Mouse (Mus musculus): ENCODE measurements at regions not wholly inside any gene's neighbourhood (a gene's known extent, or its start where the extent isn't known, plus 50 kb on each side); places are given as distances from the start of the nearest gene placed in this dataset.
A peak's percentile ranks its signal among the peaks of the same experiment; 100 is the strongest.

DNA sequence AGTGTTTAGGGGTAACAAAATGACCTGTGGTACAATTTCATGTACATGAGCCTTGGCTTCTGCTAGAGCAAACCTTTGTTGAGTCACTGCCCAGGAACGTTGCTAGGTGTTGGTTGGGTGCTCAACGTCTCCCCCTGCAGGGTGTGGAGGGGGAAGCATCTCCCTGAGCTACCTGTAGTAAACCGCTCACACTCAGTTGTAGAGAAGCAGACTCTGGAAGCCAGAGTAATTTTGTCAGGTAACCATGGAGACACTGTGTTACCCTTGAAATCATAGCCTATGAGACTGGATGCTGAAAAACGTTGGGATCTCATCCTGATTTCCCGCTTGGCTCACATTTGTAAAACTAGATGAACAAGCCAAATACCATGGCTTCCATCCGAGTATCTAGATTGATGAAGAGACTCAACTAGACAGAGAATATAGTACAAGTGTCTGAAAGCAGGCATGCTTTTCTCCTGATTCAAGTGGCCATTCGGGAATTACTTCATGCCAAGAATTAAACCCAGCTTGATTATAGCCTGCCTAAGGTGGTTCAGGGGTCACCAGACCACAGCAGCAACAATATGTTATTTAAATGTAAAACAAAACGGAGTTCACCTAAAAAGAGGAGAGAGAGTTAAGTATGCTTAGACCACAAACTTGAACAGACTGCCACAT is 63.7 kb upstream of the Ctla4 start:
- TF ChIP-seq GATA4 (IDR thresholded peaks at IDR 0.05; ENCODE audit: insufficient replicate concordance, low read length) = no peak

DNA sequence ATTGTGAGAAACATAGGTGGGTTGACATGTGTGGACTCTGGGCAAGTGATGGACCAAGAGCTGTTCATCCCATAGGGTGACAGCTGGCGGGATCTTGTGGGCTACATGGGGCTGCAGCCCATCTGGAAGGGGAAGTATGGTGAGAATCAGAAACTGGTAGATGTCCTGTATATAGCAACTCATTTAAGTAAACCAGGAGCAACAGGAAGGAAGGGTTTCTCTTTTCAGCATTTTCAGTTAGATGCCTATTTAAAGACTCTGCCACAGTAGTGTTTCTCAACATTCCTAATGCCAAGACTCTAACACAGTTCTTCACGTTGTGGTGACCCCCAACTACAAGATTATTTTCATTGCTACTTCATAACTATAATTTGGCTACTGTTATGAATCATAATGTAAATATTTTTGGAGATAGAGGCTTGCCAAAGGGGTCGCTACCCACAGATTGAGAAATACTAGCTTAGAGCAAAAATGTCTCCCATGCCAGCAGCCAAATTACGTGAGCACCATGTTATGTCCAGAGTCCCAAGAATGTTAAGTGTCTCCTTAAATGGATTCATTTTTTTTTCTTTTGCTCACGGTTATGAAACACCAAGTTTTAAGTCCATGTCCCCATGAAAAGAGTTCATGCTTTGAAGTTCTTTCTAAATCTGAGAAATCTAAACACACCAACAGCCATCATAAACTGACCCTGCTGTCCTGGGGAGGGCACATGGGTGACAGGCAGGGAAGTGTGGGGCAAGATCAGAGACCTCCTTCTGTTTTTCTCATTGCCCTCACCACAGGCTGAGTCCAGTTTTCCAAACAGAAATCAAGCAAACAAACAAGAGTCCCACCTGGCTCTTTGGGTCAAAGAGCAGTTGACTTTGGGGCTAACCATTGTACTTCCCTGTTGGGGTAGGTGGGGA is 62.3 kb upstream of the Ctla4 start:
- no peak for TF ChIP-seq GATA4 (IDR thresholded peaks at IDR 0.05; ENCODE audit: insufficient replicate concordance, low read length)

DNA sequence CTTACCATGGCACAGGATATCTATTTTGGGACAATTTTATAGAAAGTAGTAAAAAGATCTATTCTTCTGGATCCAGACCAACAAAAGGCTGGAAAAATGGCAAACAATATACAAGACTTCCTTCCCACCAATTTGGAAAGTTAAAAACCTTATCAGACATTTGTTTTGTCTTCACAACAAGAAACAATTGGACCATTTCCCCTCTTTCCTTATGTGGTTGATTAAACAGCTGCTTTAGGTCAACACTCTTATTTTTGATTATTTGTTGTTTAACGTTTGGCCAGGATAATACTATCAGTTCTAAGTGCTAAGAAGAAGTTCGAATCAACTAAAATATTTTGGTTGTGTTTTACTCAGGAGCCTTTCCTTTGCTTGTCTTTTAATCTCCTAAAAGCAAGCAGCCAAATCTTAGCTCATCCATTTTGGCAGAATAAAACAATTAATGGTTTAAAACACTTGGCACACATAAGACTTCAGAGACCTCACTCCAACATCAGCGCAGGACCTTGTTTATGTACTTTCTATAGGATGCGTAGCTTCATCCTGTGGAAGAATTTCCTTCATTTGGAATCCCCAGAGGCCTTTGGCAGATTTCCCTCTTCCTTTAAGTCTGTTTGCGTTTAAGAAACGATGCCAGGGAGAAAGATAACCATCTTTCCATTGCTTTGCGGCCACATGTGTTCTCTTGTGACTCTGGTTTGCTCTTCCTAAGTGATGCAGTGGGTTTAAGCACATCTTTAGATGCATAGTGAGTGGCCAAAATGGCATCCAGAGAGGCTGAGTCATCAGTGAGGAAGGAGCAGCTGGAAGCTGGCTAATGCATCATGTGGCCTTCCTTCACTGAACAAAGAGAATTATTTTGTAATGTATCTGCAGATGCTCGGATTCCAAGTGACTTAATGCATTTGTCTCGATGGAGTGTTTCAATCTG is 61.3 kb upstream of the Ctla4 start:
- TF ChIP-seq GATA4 (IDR thresholded peaks at IDR 0.05; ENCODE audit: insufficient replicate concordance, low read length) = 0 out of 2 replicates have a peak, but pooled peaks have one; percentile 16

DNA sequence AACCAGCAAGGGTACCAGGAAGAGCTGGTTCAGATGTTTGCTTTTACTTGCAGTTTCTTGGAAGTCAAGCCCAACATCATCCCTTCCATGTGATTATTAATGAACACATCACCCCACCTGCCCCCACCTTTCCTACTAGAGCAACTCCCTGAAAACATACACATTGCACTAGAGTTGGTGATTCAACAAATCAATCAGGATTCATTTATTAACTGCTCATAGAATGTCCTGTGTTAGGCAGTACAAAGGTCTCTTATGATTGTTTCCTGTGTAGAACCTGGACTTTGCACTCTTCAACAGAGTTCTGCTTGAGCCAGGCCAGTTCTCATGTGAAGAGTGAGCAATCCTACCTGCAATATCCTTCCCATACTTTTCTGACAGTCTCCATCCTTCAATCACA is 59.8 kb upstream of the Ctla4 start:
- TF ChIP-seq GATA4 (IDR thresholded peaks at IDR 0.05; ENCODE audit: insufficient replicate concordance, low read length) = no peak

DNA sequence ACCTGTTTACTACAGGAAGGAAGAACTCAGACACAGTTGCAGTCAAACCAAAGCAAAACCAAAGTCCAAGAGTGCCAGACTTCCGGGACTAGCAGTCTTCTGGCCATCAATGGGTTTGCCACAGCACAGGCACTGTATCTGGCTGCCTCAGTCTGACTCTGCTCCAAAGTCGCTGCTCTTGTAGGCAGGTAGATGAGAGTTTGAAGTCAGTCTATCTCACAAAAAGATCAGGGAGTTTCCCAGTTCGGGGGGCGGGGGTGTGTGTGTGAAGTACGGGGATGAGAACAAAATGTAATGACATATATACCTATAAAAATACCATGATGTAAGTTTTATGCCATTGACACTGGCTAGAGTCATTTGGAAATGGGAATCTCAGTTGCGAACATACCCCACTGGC is 58.6 kb upstream of the Ctla4 start:
- no peak for TF ChIP-seq GATA4 (IDR thresholded peaks at IDR 0.05; ENCODE audit: insufficient replicate concordance, low read length)

DNA sequence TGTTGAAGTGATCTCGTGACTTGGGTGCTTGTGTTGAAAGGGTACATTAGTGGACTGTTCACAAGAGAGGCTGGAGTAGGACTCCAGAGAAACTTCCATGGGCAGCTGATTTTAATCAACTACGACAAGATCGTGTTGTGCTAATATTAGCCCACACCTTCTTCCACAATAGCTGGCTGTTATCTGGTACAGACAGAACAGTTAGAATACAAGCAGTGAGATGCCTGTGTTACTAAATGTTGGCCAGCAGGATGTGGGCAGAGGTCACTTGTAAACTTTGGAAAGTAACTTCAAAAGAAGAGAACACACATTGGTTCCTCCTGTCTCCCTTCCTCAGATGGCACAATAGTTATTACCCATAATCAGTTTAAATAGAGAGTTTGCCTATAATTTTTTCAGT is 57.0 kb upstream of the Ctla4 start:
- TF ChIP-seq GATA4 (IDR thresholded peaks at IDR 0.05; ENCODE audit: insufficient replicate concordance, low read length) = peak; percentile 48; the same call in 1 of the 2 replicates

DNA sequence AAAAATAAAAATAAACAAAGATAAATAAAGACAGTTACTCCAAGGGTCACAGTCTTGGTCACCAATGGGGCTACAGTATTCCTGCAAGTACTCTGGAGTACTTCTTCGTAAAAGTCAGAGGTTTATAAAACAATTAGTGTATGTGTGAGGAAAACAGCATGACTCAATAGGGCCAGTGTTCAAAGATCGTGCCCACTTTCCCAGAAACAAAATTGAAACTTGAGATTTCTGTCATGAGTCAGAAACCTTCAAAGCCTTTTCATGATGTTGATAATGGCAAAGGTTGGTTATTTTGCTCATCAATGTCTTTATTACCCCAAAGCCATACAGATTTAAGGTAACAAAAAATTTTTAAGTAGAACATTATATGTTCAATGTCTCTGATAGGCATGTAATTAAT is 53.1 kb upstream of the Ctla4 start:
- no peak for TF ChIP-seq GATA4 (IDR thresholded peaks at IDR 0.05; ENCODE audit: insufficient replicate concordance, low read length)

Data from liver, adult (tissue).